Mouse (Mus musculus) left cerebral cortex, postnatal 36 days (tissue): ENCODE data around the gene Asb2. TPM values are rescaled to one million over a fixed set of nuclear protein-coding genes. Genes with fewer than 3 reads are reported as not detected.

ENCODE experiments used
- DNase-seq, 2 experiments: peaks; one replicate each; pipeline ENCODE4 v3.0.0; 2021 to 2022; ENCODE audit warnings: low spot score in 2 of 2, mixed read lengths in 1 of 2
- intact Hi-C: fragments of 180-260 bp; cut with DNase I; formaldehyde crosslinking; loops from one replicate; pipeline ENCODE4 v1.15.1; 2025
- total RNA-seq, 2 experiments: library from RNA; stranded (reverse); gene quantifications; 2 replicates each; pipeline ENCODE4 v1.2.3; 2021

Asb2 gene
- total RNA-seq = 1 to 10 TPM; 2.8 to 4.0 TPM

- DNase-seq = no peak
- intact Hi-C loops = no loop called here
Observed at GRCm38 (mm10) chr12:103355746-103356414, at the start of gene Asb2. Gene Asb2, minus strand, starts transcription at chr12:103356001.

GRCm38 (mm10) chr12:103404131-103404530, 48.3 kb upstream of the Asb2 start:
- no peak for DNase-seq
- intact Hi-C loops = no loop called here

- DNase-seq = no peak
- intact Hi-C loops = no loop called here
Observed at GRCm38 (mm10) chr12:103396751-103397150, 41.0 kb upstream of the Asb2 start.

- peak in 1 of 2 experiments; percentile 27 for DNase-seq
- intact Hi-C loops = no loop called here
Observed at GRCm38 (mm10) chr12:103395486-103396275, 39.9 kb upstream of the Asb2 start.

GRCm38 (mm10) chr12:103393528-103393927, 37.7 kb upstream of the Asb2 start:
- no peak for DNase-seq
- intact Hi-C loops = no loop called here

GRCm38 (mm10) chr12:103391098-103391497, 35.3 kb upstream of the Asb2 start:
- intact Hi-C loops = no loop called here
- peak; percentile 68 to 73 for DNase-seq

GRCm38 (mm10) chr12:103389982-103390381, 34.2 kb upstream of the Asb2 start:
- intact Hi-C loops = no loop called here
- no peak for DNase-seq

- DNase-seq = no peak
- intact Hi-C loops = no loop called here
Observed at GRCm38 (mm10) chr12:103389348-103389727, 33.5 kb upstream of the Asb2 start.

GRCm38 (mm10) chr12:103388505-103389347, 32.9 kb upstream of the Asb2 start, which contains the start of gene Otub2:
Gene Otub2, plus strand, starts transcription at chr12:103388682.
- intact Hi-C loops = no loop called here
- peak; percentile 98 for DNase-seq

- no peak for DNase-seq
Observed at GRCm38 (mm10) chr12:103380226-103380625, 24.4 kb upstream of the Asb2 start.

GRCm38 (mm10) chr12:103376774-103377173, 21.0 kb upstream of the Asb2 start:
- peak; percentile 60 to 67 for DNase-seq
- intact Hi-C loops = no loop called here

More at GRCm38 (mm10) chr12:103380226-103380625, 24.4 kb upstream of the Asb2 start:
- intact Hi-C loops = no loop called here

- peak; percentile 68 to 80 for DNase-seq
- intact Hi-C loops = no loop called here
Observed at GRCm38 (mm10) chr12:103376124-103376523, 20.3 kb upstream of the Asb2 start.

- no peak for DNase-seq
- intact Hi-C loops = no loop called here
Observed at GRCm38 (mm10) chr12:103373530-103374236, 17.9 kb upstream of the Asb2 start.

GRCm38 (mm10) chr12:103371711-103372110, 15.9 kb upstream of the Asb2 start:
- DNase-seq = peak; percentile 51 to 52
- intact Hi-C loops = no loop called here

- intact Hi-C loops = no loop called here
- no peak for DNase-seq
Observed at GRCm38 (mm10) chr12:103370861-103371260, 15.1 kb upstream of the Asb2 start.

GRCm38 (mm10) chr12:103368777-103369176, 13.0 kb upstream of the Asb2 start:
- DNase-seq = no peak
- intact Hi-C loops = no loop called here

- intact Hi-C loops = no loop called here
Observed at GRCm38 (mm10) chr12:103368326-103368669, 12.5 kb upstream of the Asb2 start.

GRCm38 (mm10) chr12:103367620-103368325, 12.0 kb upstream of the Asb2 start:
- peak; percentile 58 to 74 for DNase-seq
- intact Hi-C loops = no loop called here

More at GRCm38 (mm10) chr12:103368326-103368669, 12.5 kb upstream of the Asb2 start:
- DNase-seq = no peak

- intact Hi-C loops = no loop called here
- no peak for DNase-seq
Observed at GRCm38 (mm10) chr12:103367171-103367570, 11.4 kb upstream of the Asb2 start.
